Mouse (Mus musculus) 416B (cell line): ENCODE measurements around the gene Haus5.
A peak's percentile ranks its signal among the peaks of the same experiment; 100 is the strongest.

Experiments
- DNase-seq: peaks from one replicate; pipeline ENCODE4 v3.0.0; 2011; ENCODE audit warnings: low read depth

Haus5 gene

DNA sequence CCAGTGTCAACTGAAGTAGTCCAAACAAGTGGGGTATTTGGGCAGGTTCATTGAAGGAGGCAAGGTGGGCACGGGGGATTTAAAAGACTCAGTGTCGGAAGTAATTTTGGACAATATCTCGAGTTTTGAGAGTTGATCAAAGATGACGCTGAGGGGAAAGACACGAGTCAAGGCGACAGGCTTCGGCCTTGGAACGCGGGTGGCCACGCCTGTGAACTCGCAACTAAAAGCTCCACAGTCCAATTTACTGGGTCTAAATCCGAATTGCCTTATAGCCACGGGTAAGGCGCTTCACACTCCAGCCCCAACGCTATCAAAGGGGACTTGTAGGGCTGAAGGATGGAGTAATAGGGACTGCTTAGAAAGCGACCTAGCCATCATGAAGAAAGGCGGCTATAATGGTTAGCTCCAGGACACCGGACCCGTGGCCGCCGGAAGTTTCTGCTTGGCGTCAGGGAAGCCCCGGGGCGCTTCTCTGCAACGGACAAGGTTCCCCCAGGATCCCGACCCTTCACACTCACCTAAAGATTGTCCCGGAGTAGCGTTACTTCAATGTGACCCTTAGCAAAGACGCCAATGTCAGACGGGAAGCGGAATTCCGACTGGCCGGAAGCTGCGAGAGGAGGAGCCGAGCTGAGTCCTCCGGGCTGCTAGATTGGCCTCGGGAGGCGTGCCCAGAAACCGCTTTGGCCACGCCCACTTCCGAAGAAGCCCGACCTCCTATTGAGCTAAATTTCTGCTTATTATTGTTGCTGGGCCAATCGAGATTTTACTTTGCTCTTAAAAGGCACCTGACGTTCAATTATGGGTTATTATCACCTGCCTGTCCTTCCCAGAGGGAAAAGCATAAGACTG is 39.0 kb downstream of the Haus5 start, which contains the start of gene Cox6b1:
Gene Cox6b1, minus strand, starts transcription at position 622 of the 855 bp plus-strand sequence.
- peak; percentile 96 for DNase-seq

GRCm38 (mm10) chr7:30619202-30619601 is 45.6 kb downstream of the Haus5 start:
- peak; percentile 46 for DNase-seq

DNA sequence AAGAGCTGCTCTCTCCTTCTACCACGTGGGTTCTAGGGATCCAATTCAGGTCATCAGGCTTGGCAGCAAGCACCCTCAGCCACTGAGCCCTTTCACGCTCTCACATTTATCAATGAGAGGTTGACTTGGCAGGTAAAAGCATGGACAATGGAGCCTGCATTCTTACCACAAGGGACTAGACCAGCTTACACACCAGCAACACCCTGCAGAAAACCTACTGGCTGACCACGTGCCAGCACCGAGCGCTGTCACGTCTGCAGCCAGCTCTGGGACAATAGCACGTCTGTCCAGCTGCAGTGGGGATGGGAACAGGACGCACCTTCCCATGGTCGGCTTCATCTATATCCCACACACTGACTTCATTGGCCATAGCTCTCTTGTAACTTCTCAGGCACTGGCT is 46.1 kb downstream of the Haus5 start:
- no peak for DNase-seq

DNA sequence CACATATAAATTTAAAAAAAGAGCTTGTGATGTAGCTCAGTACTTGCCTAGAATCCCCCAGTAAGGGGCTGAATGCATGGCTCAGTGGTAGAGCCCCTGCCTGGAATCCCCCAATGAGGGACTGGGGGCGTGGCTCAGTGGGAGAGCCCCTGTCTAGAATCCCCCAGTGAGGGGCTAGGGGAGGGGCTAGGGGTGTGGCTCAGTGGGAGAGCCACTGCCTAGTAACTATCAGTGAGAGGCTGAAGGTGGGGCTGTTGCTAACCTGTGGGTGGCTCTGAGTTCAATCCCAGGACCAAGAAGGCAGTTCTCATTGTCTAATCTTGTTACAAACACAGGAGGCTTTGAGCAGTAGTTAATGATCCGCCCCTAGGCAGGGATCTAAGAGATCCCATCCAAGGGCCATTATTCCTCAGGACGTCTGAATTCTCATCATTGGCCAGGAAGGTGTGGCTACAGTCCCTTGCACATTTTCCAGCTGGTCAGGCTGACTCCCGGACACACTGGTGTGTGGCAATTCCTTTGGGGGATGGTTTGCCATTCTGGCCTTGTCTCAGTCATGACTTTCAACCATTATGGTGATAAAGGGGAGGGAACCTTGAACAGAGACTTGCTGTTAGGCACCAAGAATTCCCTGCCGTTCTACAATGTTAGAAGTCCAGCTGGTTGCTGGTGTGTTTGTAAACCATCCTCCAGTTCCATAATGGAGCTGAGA is 49.6 kb downstream of the Haus5 start:
- no peak for DNase-seq

- peak; percentile 85 for DNase-seq
These were observed 50.3 kb downstream of the Haus5 start for GRCm38 (mm10) chr7:30614454-30614853.

DNA sequence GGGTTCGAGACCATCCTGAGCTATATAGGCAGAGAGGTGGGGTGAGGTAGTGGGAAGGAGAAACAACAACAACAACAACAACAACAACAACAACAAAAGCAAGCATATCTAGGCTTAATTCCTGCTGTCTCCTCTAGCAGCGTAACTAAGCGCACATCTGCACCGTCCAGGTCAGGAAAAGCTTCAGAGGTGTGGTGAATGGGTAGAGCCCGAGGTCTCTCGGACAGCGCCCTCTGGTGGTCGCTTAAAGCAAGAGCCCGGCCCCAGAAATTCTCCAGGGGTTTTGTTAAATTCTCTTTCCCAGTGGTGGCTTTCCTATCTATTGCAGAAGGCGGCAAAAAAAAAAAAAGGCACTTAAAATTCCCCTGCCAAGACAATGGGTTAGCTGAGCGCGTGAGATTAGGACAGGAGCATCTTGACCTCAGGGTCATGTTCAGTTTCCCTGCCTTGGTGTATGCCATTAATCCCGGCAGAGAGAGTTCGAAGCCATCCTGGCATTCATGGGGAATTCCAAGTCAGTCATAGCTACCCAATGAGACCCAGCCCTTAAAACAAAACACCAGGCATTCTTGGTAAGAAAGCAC is 51.2 kb downstream of the Haus5 start:
- DNase-seq: peak; percentile 66

- DNase-seq: no peak
These were observed 52.0 kb downstream of the Haus5 start, which contains the start of gene Upk1a for GRCm38 (mm10) chr7:30612654-30613402. TSS of gene Upk1a (minus strand) at chr7:30612847.

- DNase-seq: no peak
These were observed 54.8 kb downstream of the Haus5 start for GRCm38 (mm10) chr7:30610043-30610442.

- no peak for DNase-seq
These were observed 56.3 kb downstream of the Haus5 start for GRCm38 (mm10) chr7:30608476-30608875.

DNA sequence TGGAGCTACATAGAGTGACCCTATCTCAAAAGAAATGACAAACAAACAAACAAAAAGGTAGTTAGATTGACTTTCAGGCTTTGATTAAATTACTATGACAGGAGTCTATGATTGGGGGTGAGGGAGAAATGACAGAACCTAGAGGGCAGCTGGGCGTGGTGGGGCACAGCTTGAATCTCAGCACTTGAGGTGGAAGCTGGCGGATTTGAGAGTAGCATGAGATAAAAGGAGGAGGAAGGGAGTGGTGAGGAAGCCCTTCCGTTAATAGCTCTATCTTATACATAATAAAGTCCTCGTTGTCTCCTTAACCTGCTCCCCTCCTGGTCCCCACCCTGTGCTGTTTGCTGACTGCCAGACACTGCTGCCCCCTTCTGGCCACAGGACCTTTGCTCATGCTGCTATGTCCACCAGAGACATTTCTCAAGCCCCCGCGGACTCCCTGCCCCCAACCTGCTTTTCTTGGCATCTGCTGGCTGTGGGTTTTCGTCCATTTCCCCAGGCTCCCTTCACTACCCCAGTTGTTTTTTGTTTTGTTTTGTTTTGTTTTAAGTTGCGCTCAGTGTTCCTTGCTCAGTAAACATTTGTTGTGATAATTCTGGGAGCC is 57.0 kb downstream of the Haus5 start:
- DNase-seq: peak; percentile 70

DNA sequence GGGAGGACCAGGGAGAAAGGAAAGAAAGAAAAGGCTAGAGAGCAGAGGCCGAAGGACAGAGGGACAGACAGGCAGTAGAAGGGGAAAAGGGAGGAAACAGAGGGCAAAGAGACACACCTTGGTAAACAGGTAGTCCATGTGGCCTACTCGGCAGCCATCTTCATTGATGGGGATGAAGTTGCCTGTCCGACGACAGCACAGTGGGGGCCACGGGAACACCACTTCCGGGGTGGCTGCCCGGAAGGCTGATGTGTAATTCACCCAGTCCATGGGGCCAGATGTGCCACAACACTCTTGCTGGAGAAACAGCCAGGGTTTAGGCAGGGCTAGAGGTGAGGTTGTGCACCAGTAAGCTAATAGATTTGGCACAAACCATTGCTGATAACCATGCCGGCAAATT is 59.9 kb downstream of the Haus5 start:
- DNase-seq: no peak

- no peak for DNase-seq
These were observed 60.4 kb downstream of the Haus5 start for GRCm38 (mm10) chr7:30604424-30604823.
